Mouse (Mus musculus) MEL (cell line): ENCODE results near the gene Prlh. TPM values are rescaled to one million over a fixed set of nuclear protein-coding genes. Genes with fewer than 3 reads are reported as not detected.

Experiments used
- DNase-seq: peaks from one replicate; pipeline ENCODE4 v3.0.0; 2011; ENCODE audit warnings: low read depth, low spot score
- H3K27ac ChIP-seq: 2 replicates; pipeline ENCODE4 v1.5.1; 2012; ENCODE audit warnings: low read depth, mild to moderate bottlenecking, control low read depth, low read length, moderate library complexity; ENCODE audit not compliant: control insufficient read depth
- H3K27me3 ChIP-seq, 2 experiments: fragments of 150-350 bp in 1 of 2; sonication (generic) in 1 of 2; 2 replicates each; pipeline ENCODE4 v1.6.1; 2012; ENCODE audit warnings: low read length in 2 of 2, mild to moderate bottlenecking in 2 of 2, improper control_type of control experiment in 1 of 2, moderate library complexity in 1 of 2; ENCODE audit not compliant: insufficient read depth in 2 of 2, control insufficient read depth in 1 of 2
- H3K36me3 ChIP-seq, 2 experiments: 2 replicates each; pipeline ENCODE4 v1.6.1; 2012 to 2014; ENCODE audit warnings: low read length in 2 of 2, improper control_type of control experiment in 1 of 2, inconsistent platforms in 1 of 2, mild to moderate bottlenecking in 1 of 2; ENCODE audit not compliant: insufficient read depth in 2 of 2, control insufficient read depth in 1 of 2
- H3K4me1 ChIP-seq, 2 experiments: fragments of 150-350 bp in 1 of 2; sonication (generic) in 1 of 2; 2 replicates each; pipeline ENCODE4 v1.6.1; 2012; ENCODE audit warnings: low read length in 2 of 2, improper control_type of control experiment in 1 of 2, mild to moderate bottlenecking in 1 of 2; ENCODE audit not compliant: insufficient read depth in 2 of 2, control insufficient read depth in 1 of 2
- H3K4me3 ChIP-seq, 2 experiments: fragments of 150-350 bp in 1 of 2; sonication (generic) in 1 of 2; 2 replicates each; pipeline ENCODE4 v1.5.1; 2012; ENCODE audit warnings: low read depth in 2 of 2, low read length in 2 of 2, mild to moderate bottlenecking in 2 of 2, moderate library complexity in 2 of 2, control low read depth in 1 of 2, improper control_type of control experiment in 1 of 2; ENCODE audit not compliant: control insufficient read depth in 1 of 2, insufficient read depth in 1 of 2
- H3K79me2 ChIP-seq: 2 replicates; pipeline ENCODE4 v1.6.1; 2012; ENCODE audit warnings: mild to moderate bottlenecking, low read length, moderate library complexity; ENCODE audit not compliant: control insufficient read depth, poor library complexity, insufficient read depth
- H3K9ac ChIP-seq: 2 replicates; pipeline ENCODE4 v1.6.1; 2012; ENCODE audit warnings: low read depth, mild to moderate bottlenecking, control low read depth, low read length, moderate library complexity; ENCODE audit not compliant: control insufficient read depth, poor library complexity, severe bottlenecking
- H3K9me3 ChIP-seq: fragments of 150-350 bp; sonication (generic); replicated peaks from 2 replicates; pipeline ENCODE4 v1.6.1; 2012; ENCODE audit warnings: mild to moderate bottlenecking, low read length, improper control_type of control experiment, moderate library complexity; ENCODE audit not compliant: insufficient read depth
- E2F4 ChIP-seq: IDR thresholded peaks from 2 replicates; pipeline ENCODE4 v1.6.1; 2011; ENCODE audit warnings: low read depth, low read length, improper control_type of control experiment, borderline replicate concordance
- GABPA ChIP-seq: IDR thresholded peaks from 2 replicates; pipeline ENCODE4 v1.6.1; 2012; ENCODE audit warnings: low read depth, mild to moderate bottlenecking, inconsistent platforms, low read length, improper control_type of control experiment, moderate library complexity
- GATA1 ChIP-seq: IDR thresholded peaks from 2 replicates; pipeline ENCODE4 v1.6.1; 2011; ENCODE audit warnings: low read depth, low read length, improper control_type of control experiment
- HCFC1 ChIP-seq: IDR thresholded peaks from 2 replicates; pipeline ENCODE4 v1.6.1; 2012; ENCODE audit warnings: low read depth, mild to moderate bottlenecking, inconsistent platforms, low read length, improper control_type of control experiment, moderate library complexity
- JUND ChIP-seq: IDR thresholded peaks from 2 replicates; pipeline ENCODE4 v1.6.1; 2011; ENCODE audit warnings: low read depth, mild to moderate bottlenecking, improper control_type of control experiment, low read length
- MEF2A ChIP-seq: IDR thresholded peaks from 2 replicates; pipeline ENCODE4 v1.6.1; 2014; ENCODE audit warnings: low read depth, mild to moderate bottlenecking, inconsistent platforms, low read length, improper control_type of control experiment; ENCODE audit not compliant: poor library complexity, insufficient replicate concordance, severe bottlenecking; ENCODE audit errors: extremely low read depth
- MXI1 ChIP-seq: IDR thresholded peaks from 2 replicates; pipeline ENCODE4 v1.6.1; 2011; ENCODE audit warnings: mild to moderate bottlenecking, low read depth, low read length, improper control_type of control experiment
- MYB ChIP-seq: IDR thresholded peaks from 2 replicates; pipeline ENCODE4 v1.6.1; 2011; ENCODE audit warnings: mild to moderate bottlenecking, low read depth, low read length, improper control_type of control experiment
- MYC ChIP-seq: IDR thresholded peaks from 2 replicates; pipeline ENCODE4 v1.6.1; 2011; ENCODE audit warnings: low read depth, mild to moderate bottlenecking, low read length, improper control_type of control experiment, moderate library complexity
- NELFE ChIP-seq: IDR thresholded peaks from 2 replicates; pipeline ENCODE4 v1.6.1; 2011; ENCODE audit warnings: low read depth, low read length, improper control_type of control experiment
- NRF1 ChIP-seq: IDR thresholded peaks from 2 replicates; pipeline ENCODE4 v1.6.1; 2014; ENCODE audit warnings: low read depth, mild to moderate bottlenecking, inconsistent platforms, low read length, improper control_type of control experiment, moderate library complexity; ENCODE audit not compliant: poor library complexity, insufficient read depth, severe bottlenecking
- POLR2A ChIP-seq, 2 experiments: IDR thresholded peaks; 2 replicates each; pipeline ENCODE4 v1.6.1; 2011 to 2012; ENCODE audit warnings: low read length in 2 of 2, mild to moderate bottlenecking in 2 of 2, control low read depth in 1 of 2, improper control_type of control experiment in 1 of 2, low read depth in 1 of 2, moderate library complexity in 1 of 2; ENCODE audit not compliant: control insufficient read depth in 1 of 2, insufficient read depth in 1 of 2, poor library complexity in 1 of 2
- RAD21 ChIP-seq: IDR thresholded peaks from 2 replicates; pipeline ENCODE4 v1.6.1; 2011; ENCODE audit warnings: mild to moderate bottlenecking, low read depth, low read length, improper control_type of control experiment
- RCOR1 ChIP-seq: IDR thresholded peaks from 2 replicates; pipeline ENCODE4 v1.6.1; 2012; ENCODE audit warnings: low read depth, mild to moderate bottlenecking, inconsistent platforms, low read length, improper control_type of control experiment
- SIN3A ChIP-seq: IDR thresholded peaks from 2 replicates; pipeline ENCODE4 v1.6.1; 2012; ENCODE audit warnings: low read length, improper control_type of control experiment, inconsistent platforms
- TAL1 ChIP-seq: IDR thresholded peaks from 2 replicates; pipeline ENCODE4 v1.6.1; 2012; ENCODE audit warnings: mild to moderate bottlenecking, inconsistent platforms, low read length, moderate library complexity, mixed read lengths
- TBP ChIP-seq: IDR thresholded peaks from 2 replicates; pipeline ENCODE4 v1.8.0; 2011; ENCODE audit warnings: low read depth, low read length, improper control_type of control experiment
- USF1 ChIP-seq: IDR thresholded peaks from 2 replicates; pipeline ENCODE4 v1.6.1; 2014; ENCODE audit warnings: low read depth, mild to moderate bottlenecking, inconsistent platforms, low read length, improper control_type of control experiment, moderate library complexity
- USF2 ChIP-seq, 2 experiments: IDR thresholded peaks; 2 replicates each; pipeline ENCODE4 v1.6.1; 2011 to 2012; ENCODE audit warnings: improper control_type of control experiment in 2 of 2, low read length in 2 of 2, borderline replicate concordance in 1 of 2, inconsistent platforms in 1 of 2, low read depth in 1 of 2, mild to moderate bottlenecking in 1 of 2; ENCODE audit not compliant: insufficient read depth in 1 of 2
- ZKSCAN1 ChIP-seq: IDR thresholded peaks from 2 replicates; pipeline ENCODE4 v1.6.1; 2012; ENCODE audit warnings: low read depth, mild to moderate bottlenecking, inconsistent platforms, low read length, improper control_type of control experiment, moderate library complexity
- ZNF384 ChIP-seq: IDR thresholded peaks from 2 replicates; pipeline ENCODE4 v1.6.1; 2012; ENCODE audit warnings: low read depth, mild to moderate bottlenecking, inconsistent platforms, low read length, improper control_type of control experiment
- polyA plus RNA-seq, 2 experiments: library from polyadenylated mRNA; stranded (reverse) in 1 of 2; unstranded in 1 of 2; fragments of >175 nt in 1 of 2; fragments of >200 nt in 1 of 2; gene quantifications; 2 replicates each; pipeline versions ENCODE4 v1.2.1 to v1.2.4; 2012; ENCODE audit warnings: low replicate concordance in 2 of 2, low read depth in 1 of 2; ENCODE audit not compliant: insufficient read length in 2 of 2, insufficient read depth in 1 of 2, missing spikeins in 1 of 2
- total RNA-seq: library from RNA; depleted of rRNA; stranded (reverse); fragments of 300-350 nt; gene quantifications from 2 replicates; pipeline ENCODE4 v1.2.3, GENCODE M21; 2012

The Prlh gene
- total and polyA plus RNA-seq, 3 experiments = not detected

DNA sequence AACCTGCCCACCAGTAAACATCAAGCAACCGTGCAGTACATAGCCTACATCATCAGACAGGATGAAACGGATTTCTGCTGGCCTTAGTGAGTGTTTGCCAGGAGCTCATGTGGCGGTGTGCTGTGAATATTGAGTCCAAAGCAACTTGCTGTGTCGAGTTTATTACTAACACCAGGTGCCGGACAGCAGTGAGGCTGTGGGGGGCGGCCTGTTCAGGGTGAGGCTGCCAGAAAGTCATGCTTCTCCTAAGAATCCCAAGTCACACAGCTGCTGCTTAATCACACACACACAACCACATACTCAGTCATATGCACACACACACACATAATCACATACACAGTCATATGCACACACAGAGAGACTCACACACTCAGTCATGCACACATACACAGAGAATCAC lies 39.7 kb upstream of the Prlh start:
- no peaks in the 10 kb centered on the region for H3K9me3 ChIP-seq
- no peak overlapping the region for H3K9ac ChIP-seq
- no peaks in the 10 kb centered on the region for H3K36me3 ChIP-seq
- H3K27me3 ChIP-seq = no peaks in the 10 kb centered on the region
- H3K27ac ChIP-seq = no peak overlapping the region
- no peak for TF ChIP-seq MXI1
- TF ChIP-seq MYC = no peak
- no peak for TF ChIP-seq GABPA
- no peak for TF ChIP-seq ZKSCAN1
- TF ChIP-seq USF2 (IDR thresholded peaks at IDR 0.05; ENCODE audit: borderline replicate concordance in 1 of 2, insufficient read depth in 1 of 2, low read depth in 1 of 2, low read length in 2 of 2) = no peak
- no peak for TF ChIP-seq ZNF384
- H3K4me1 ChIP-seq = no peaks in the 10 kb centered on the region
- no peak overlapping the region for H3K4me3 ChIP-seq
- no peak for DNase-seq
- no peaks in the 10 kb centered on the region for H3K79me2 ChIP-seq

DNA sequence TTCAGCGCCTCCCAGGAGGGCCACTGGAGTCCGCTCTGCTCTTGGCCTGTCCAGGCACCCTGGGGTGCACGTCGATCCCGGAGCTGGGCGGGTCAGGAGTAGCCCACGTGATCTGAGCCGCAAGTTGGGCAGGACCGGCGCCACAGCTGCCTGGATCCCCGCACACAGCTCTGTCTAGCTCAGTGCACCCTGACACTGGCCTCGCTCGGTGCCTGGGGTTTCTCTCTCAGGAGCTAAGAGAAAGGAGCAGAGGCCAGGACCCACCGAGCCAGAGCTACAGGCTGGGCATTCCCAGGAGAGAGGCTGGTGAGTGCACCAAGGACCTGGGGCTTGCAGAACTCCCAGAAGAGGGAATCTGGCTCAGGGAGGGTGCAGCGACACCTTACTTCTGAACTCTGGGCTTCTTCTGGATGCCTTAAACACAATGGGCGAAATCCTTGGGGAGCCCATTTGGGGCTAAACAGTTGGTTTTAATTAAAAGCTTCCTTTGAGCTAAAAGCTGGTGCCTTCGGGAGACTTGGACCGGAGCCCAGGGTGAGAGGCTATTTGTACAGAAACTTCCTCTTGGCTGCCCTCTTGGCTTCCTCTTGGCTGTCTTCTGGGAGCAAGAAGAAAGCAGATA lies 37.8 kb upstream of the Prlh start, which contains the start of gene Mlph:
Gene Mlph (plus strand): TSS at position 138 of the 622 bp plus-strand sequence.
- H3K4me1 ChIP-seq = no peaks in the 10 kb centered on the region
- H3K9me3 ChIP-seq = no peaks in the 10 kb centered on the region
- no peak within 1 kb of the TSS for H3K4me3 ChIP-seq
- H3K79me2 ChIP-seq = no peaks in the 10 kb centered on the region
- no peak for DNase-seq
- no peak within 1 kb of the TSS for H3K27ac ChIP-seq
- TF ChIP-seq JUND (no peak), GATA1 (no peak), MXI1 (no peak), NRF1 (no peak), POLR2A (IDR thresholded peaks at IDR 0.05; ENCODE audit: control insufficient read depth in 1 of 2, insufficient read depth in 1 of 2, low read depth in 1 of 2, low read length in 2 of 2, poor library complexity in 1 of 2) (no peak), SIN3A (no peak), MYB (no peak), USF1 (no peak), E2F4 (no peak), RCOR1 (no peak), TBP (no peak), RAD21 (no peak), MEF2A (no peak), GABPA (no peak), HCFC1 (no peak), TAL1 (no peak), NELFE (no peak)
- TF ChIP-seq, all 39 proteins: peak for 0
- no peak within 1 kb of the TSS for H3K9ac ChIP-seq
- H3K36me3 ChIP-seq = no peaks in the 10 kb centered on the region
- H3K27me3 ChIP-seq = no peaks in the 10 kb centered on the region
